Mouse (Mus musculus) embryonic facial prominence, embryonic 11.5 days (tissue): ENCODE data around the gene Dst. TPM values are rescaled to one million over a fixed set of nuclear protein-coding genes. Genes with fewer than 3 reads are reported as not detected.

Experiments used
- ATAC-seq: fragments of 200-750 bp; cut with Nextera tagmentation; replicated peaks from 2 replicates; pipeline ENCODE4 v1.8.0; 2017; ENCODE audit warnings: low read depth; ENCODE audit not compliant: insufficient number of reproducible peaks, low FRiP score, low TSS enrichment
- DNase-seq: peaks from one replicate; pipeline ENCODE4 v3.0.0-alpha.2; 2015; ENCODE audit warnings: low spot score
- H3K27ac ChIP-seq: fragments of 300-500 bp; sonication (generic); replicated peaks from 2 replicates; pipeline ENCODE4 v1.5.1; 2014; ENCODE audit warnings: mild to moderate bottlenecking, low read depth, low read length, control low read depth
- H3K27me3 ChIP-seq: fragments of 300-500 bp; sonication (generic); 2 replicates; pipeline ENCODE4 v1.6.1; 2014; ENCODE audit warnings: mild to moderate bottlenecking, low read length, moderate library complexity, mixed read lengths; ENCODE audit not compliant: control insufficient read depth, insufficient read depth
- H3K36me3 ChIP-seq: fragments of 300-500 bp; sonication (generic); replicated peaks from 2 replicates; pipeline ENCODE4 v1.6.1; 2014; ENCODE audit warnings: low read depth, mild to moderate bottlenecking, low read length, moderate library complexity, mixed read lengths; ENCODE audit not compliant: control insufficient read depth, insufficient read depth
- H3K4me1 ChIP-seq: fragments of 300-500 bp; sonication (generic); 2 replicates; pipeline ENCODE4 v1.6.1; 2014; ENCODE audit warnings: low read length, mixed read lengths; ENCODE audit not compliant: control insufficient read depth, insufficient read depth
- H3K4me2 ChIP-seq: fragments of 300-500 bp; sonication (generic); 2 replicates; pipeline ENCODE4 v1.6.1; 2014; ENCODE audit warnings: low read depth, mild to moderate bottlenecking, control low read depth, low read length, moderate library complexity
- H3K4me3 ChIP-seq: fragments of 300-500 bp; sonication (generic); 2 replicates; pipeline ENCODE4 v1.5.1; 2014; ENCODE audit warnings: low read depth, low read length, control low read depth
- H3K9ac ChIP-seq: fragments of 300-500 bp; sonication (generic); replicated peaks from 2 replicates; pipeline ENCODE4 v1.6.1; 2014; ENCODE audit warnings: mild to moderate bottlenecking, control low read depth, low read length
- H3K9me3 ChIP-seq: fragments of 300-500 bp; sonication (generic); replicated peaks from 2 replicates; pipeline ENCODE4 v1.6.1; 2016; ENCODE audit warnings: mild to moderate bottlenecking, low read length, inconsistent platforms, mixed read lengths; ENCODE audit not compliant: control insufficient read depth
- WGBS: fragments of 180-500 bp; shearing (Covaris S2); extraction: QIAGEN DNeasy Blood & Tissue Kit; methylation state at CpG from one replicate; pipeline ENCODE4 v1.1.7; 2014; 5-methylcytosine and 5-hydroxymethylcytosine counted together
- polyA plus RNA-seq: library from polyadenylated mRNA; unstranded; fragments of >200 nt; fragmentation: Nextera tagmentation; extraction: Ambion mirVana; gene quantifications from 2 replicates; pipeline ENCODE4 v1.2.1, GENCODE M21; 2014

Dst gene
- polyA plus RNA-seq, 1 experiment from 2014 or later = 20.7 TPM

DNA sequence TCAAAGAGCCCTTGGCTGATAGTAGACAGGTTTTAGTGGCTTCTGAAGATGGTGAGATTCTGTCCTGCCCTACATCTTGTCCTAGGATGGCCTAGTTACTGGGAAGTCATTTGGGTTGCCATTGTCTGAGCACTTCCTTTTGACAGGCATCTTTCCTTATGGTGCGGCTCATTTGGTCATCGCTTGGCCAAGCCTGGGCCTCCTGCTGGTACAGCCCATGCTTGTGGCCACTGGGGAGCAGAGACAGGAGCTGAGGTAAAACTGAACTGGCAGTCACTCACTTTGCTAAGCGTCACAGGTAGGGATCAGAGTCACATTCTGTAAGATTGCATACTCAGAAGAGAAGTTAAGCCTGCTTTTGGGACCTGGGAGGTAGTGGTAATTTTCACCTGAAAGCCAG is 24.2 kb downstream of the Dst start:
- Histone ChIP-seq H3K9ac (no peak overlapping the region), H3K4me1 (no peaks in the 10 kb centered on the region), H3K27me3 (no peaks in the 10 kb centered on the region), H3K36me3 (no peaks in the 10 kb centered on the region), H3K9me3 (no peaks in the 10 kb centered on the region), H3K4me2 (no peak overlapping the region), H3K4me3 (no peak overlapping the region), H3K27ac (no peak overlapping the region)
- ATAC-seq = no peak
- DNase-seq = no peak
- 86% methylated on average over 3 of the region's 3 CpGs for WGBS

- H3K27me3 ChIP-seq = no peaks in the 10 kb centered on the region
- H3K9ac ChIP-seq = no peak overlapping the region
- H3K36me3 ChIP-seq = no peaks in the 10 kb centered on the region
- 82% methylated on average over 14 of the region's 14 CpGs for WGBS
- no peak overlapping the region for H3K27ac ChIP-seq
- DNase-seq (no peak), ATAC-seq (no peak)
- H3K4me3 ChIP-seq = no peak overlapping the region
- no peaks in the 10 kb centered on the region for H3K4me1 ChIP-seq
- no peaks in the 10 kb centered on the region for H3K9me3 ChIP-seq
- H3K4me2 ChIP-seq = no peak overlapping the region
These were observed 24.9 kb downstream of the Dst start for GRCm38 (mm10) chr1:33932845-33933499.

DNA sequence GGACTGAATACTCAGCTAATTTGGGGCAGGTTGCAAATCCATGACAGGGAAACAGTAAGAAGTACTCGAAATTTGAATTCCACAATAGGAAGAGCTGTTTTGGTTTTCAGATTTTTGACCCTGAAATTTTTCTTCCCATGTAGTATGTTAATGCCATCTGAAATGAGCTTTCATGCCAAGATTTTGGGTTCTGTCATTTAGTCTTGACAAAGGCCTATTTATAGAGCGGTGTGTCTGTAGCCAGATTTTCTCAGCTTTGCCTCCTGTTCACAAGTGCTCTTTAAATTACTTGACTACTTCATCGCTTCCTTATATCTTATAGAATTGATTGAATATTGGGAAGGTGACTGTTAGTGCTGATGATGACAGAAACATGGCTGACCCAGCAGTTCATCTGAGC is 27.9 kb downstream of the Dst start:
- Histone ChIP-seq H3K9ac (no peak overlapping the region), H3K9me3 (no peaks in the 10 kb centered on the region), H3K27ac (no peak overlapping the region), H3K4me3 (no peak overlapping the region), H3K4me1 (no peaks in the 10 kb centered on the region), H3K4me2 (no peak overlapping the region), H3K27me3 (no peaks in the 10 kb centered on the region), H3K36me3 (no peaks in the 10 kb centered on the region)
- no peak for ATAC-seq
- 88% methylated on average over 3 of the region's 3 CpGs for WGBS
- DNase-seq = no peak

GRCm38 (mm10) chr1:33939828-33940227 is 31.8 kb downstream of the Dst start:
- Histone ChIP-seq H3K4me3 (no peak overlapping the region), H3K9ac (no peak overlapping the region), H3K27ac (no peak overlapping the region), H3K4me2 (no peak overlapping the region), H3K27me3 (no peaks in the 10 kb centered on the region), H3K36me3 (no peaks in the 10 kb centered on the region), H3K4me1 (no peaks in the 10 kb centered on the region), H3K9me3 (no peaks in the 10 kb centered on the region)
- 84% methylated on average over 5 of the region's 5 CpGs for WGBS
- DNase-seq (no peak), ATAC-seq (no peak)

- no peak for DNase-seq
- Histone ChIP-seq H3K4me2 (no peak overlapping the region), H3K36me3 (no peaks in the 10 kb centered on the region), H3K27me3 (no peaks in the 10 kb centered on the region), H3K4me1 (no peaks in the 10 kb centered on the region), H3K9me3 (no peaks in the 10 kb centered on the region), H3K9ac (no peak overlapping the region), H3K27ac (no peak overlapping the region), H3K4me3 (no peak overlapping the region)
- no peak for ATAC-seq
- 85% methylated on average over 11 of the region's 11 CpGs for WGBS
These were observed 32.4 kb downstream of the Dst start for GRCm38 (mm10) chr1:33940364-33940928.

- Histone ChIP-seq H3K4me2 (no peak overlapping the region), H3K4me1 (no peaks in the 10 kb centered on the region), H3K4me3 (no peak overlapping the region), H3K27ac (no peak overlapping the region), H3K9ac (no peak overlapping the region), H3K9me3 (no peaks in the 10 kb centered on the region), H3K36me3 (no peaks in the 10 kb centered on the region), H3K27me3 (no peaks in the 10 kb centered on the region)
- DNase-seq (no peak), ATAC-seq (no peak)
- 96% methylated on average over 8 of the region's 8 CpGs for WGBS
These were observed 34.6 kb downstream of the Dst start for GRCm38 (mm10) chr1:33942638-33943037.

GRCm38 (mm10) chr1:33943943-33944342 is 35.9 kb downstream of the Dst start:
- H3K4me2 ChIP-seq = no peak overlapping the region
- ATAC-seq (no peak), DNase-seq (no peak)
- no peaks in the 10 kb centered on the region for H3K9me3 ChIP-seq
- H3K4me1 ChIP-seq = no peaks in the 10 kb centered on the region
- H3K27ac ChIP-seq = no peak overlapping the region
- H3K9ac ChIP-seq = no peak overlapping the region
- H3K27me3 ChIP-seq = no peaks in the 10 kb centered on the region
- H3K36me3 ChIP-seq = no peaks in the 10 kb centered on the region
- 90% methylated on average over 2 of the region's 2 CpGs for whole genome bisulfite sequencing
- H3K4me3 ChIP-seq = no peak overlapping the region

GRCm38 (mm10) chr1:33944977-33945750 is 37.1 kb downstream of the Dst start:
- Histone ChIP-seq H3K4me1 (no peaks in the 10 kb centered on the region), H3K4me3 (no peak overlapping the region), H3K27ac (no peak overlapping the region), H3K9me3 (no peaks in the 10 kb centered on the region), H3K27me3 (no peaks in the 10 kb centered on the region), H3K36me3 (no peaks in the 10 kb centered on the region), H3K4me2 (no peak overlapping the region), H3K9ac (no peak overlapping the region)
- ATAC-seq = no peak; the same call in 1 of the 2 replicates
- DNase-seq = no peak
- 67% methylated on average over 17 of the region's 17 CpGs for WGBS
